Mouse (Mus musculus) brain, embryonic 14.5 days (tissue): ENCODE data around the gene Fank1. TPM values are rescaled to one million over a fixed set of nuclear protein-coding genes. Genes with fewer than 3 reads are reported as not detected.

Experiments used
- DNase-seq: peaks from one replicate; pipeline ENCODE4 v3.0.0-alpha.2; 2011; ENCODE audit warnings: low read depth
- CTCF ChIP-seq: fragments of 200-500 bp; IDR thresholded peaks from 2 replicates; pipeline ENCODE4 v1.5.1; 2012; ENCODE audit warnings: inconsistent platforms, mild to moderate bottlenecking, moderate library complexity, borderline replicate concordance; ENCODE audit not compliant: insufficient read depth, insufficient read length; ENCODE audit errors: extremely low read depth
- POLR2A ChIP-seq: fragments of 200-500 bp; IDR thresholded peaks from 2 replicates; pipeline ENCODE4 v1.6.1; 2012; ENCODE audit warnings: mild to moderate bottlenecking, inconsistent platforms, borderline replicate concordance; ENCODE audit not compliant: poor library complexity, insufficient read depth, insufficient read length, severe bottlenecking; ENCODE audit errors: extremely low read depth
- polyA plus RNA-seq: library from polyadenylated mRNA; depleted of rRNA; stranded (reverse); fragments of >200 nt; gene quantifications from 2 replicates; pipeline ENCODE4 v1.2.3, GENCODE M21; 2012; rRNA removed

The Fank1 gene
- polyA plus RNA-seq, 1 experiment: 4.4 TPM

DNA sequence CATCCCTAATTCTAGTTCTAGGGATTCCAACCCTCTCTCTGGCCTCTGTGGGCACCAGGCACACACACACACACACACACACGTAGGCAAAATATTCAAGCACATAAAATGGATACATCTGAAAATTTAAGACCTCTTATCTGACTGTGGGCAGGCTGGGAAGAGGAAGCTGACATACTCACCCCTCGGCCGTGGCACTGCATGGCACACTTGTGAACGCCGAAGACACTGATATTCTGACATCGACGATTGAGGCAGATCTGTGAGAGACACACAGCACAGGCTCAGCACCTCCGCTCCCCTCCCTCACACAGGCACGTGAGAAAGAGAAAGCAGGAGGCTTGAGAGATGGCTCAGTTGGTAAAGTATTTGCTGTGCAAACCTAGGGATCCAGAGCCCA, 139.6 kb downstream of the Fank1 start:
- no peak for TF ChIP-seq POLR2A
- no peak for TF ChIP-seq CTCF

DNA sequence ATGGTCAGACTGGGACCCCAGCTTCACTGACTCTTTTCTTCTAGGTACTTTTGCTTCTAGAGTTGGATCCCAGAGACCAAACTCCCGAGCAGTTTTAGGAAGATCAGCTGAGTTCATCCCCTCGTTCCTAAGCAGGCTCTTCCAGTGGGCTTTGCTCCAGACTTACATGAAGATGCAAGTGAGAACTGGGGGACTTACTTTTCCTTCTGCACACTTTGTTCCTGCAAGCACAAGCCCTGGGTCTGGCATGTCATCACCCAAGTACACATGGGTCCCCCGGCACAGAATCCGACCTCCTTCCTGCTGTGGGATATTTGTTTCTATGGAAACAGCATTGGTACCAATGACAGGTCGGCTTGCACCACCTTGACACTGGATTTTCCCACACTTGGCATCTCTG, 142.6 kb downstream of the Fank1 start:
- TF ChIP-seq CTCF (no peak), POLR2A (no peak)
- DNase-seq: no peak

More for the DNA sequence above, 139.6 kb downstream of the Fank1 start:
- DNase-seq: no peak

DNA sequence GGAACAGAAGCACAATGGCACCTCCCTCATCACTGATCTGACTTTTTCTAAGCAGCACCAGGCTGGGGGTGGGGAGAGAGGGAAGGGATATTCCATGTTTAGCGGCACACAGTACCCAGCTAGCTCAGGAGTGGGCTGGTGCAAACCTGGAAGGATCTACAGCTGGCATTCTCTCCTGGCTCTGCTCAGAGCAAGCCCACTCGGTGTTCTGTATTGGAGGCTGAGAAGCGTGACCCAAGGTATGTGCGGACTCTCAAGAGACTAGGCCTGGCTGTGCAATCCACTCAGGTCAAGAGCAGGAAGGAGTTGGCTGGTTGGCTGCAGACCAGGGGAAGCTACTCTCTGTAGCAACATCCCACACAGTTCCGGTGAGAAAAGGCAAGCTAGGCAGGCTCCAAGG, 143.3 kb downstream of the Fank1 start:
- DNase-seq: no peak
- no peak for TF ChIP-seq POLR2A
- no peak for TF ChIP-seq CTCF

DNA sequence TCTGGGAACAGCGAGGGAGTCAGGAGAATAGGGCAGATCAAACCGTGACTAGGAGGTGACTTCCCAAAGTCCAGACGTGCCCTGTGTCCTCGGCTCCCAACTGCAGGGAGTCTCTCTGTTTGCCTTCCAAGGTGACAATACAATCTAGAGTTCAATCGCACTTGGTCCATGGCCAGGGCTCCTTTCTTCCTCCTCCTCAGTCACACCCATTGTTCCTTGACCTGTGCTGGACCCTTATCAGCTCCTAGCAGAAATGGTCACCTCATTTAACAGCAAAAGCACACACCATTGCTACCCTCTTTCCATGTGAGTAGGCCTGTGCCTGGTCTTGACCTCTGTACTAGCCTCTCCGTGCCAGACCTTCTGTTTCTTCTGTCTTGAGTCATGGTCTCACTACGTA, 144.1 kb downstream of the Fank1 start:
- no peak for DNase-seq
- no peak for TF ChIP-seq POLR2A
- no peak for TF ChIP-seq CTCF

DNA sequence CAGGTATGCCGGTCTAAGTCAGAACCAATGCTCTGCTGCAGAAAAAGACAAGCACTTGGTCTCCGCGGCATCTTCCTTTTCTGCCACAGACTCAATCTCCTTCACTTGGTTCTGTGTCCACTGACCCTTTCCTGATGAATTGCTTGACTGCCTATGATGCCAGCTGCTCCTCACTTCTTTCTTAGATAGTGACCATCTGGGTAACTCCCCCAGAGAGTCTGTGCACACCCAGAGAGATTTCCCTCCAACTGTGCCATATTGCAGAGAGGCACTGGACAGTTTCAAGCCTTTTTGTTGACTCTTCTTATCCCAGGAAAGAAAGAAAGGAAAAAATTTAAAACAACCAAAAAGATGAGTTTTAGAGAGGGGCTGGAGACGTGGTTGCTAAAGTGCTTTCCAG, 144.6 kb downstream of the Fank1 start:
- TF ChIP-seq POLR2A: no peak
- no peak for TF ChIP-seq CTCF
- no peak for DNase-seq

DNA sequence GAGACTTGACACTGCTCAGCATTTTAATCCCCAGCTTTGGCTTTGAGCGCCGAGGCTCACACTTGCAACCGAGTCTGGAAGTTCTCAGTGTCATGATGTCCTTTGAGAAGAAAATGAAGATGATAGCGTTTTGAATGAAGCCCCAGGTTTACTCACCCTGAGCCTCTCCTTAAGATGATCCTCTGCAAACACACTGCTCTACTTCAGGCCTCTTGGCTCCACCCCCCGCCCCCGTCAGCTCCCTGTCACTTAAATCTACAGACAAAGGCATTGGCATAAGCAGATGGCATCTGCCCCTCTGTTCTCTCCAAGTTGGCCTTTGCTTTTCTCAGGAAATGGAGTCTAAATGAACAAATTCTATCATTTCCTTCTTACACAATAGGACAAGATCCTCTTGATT, 147.3 kb downstream of the Fank1 start:
- TF ChIP-seq POLR2A: no peak
- no peak for TF ChIP-seq CTCF
- DNase-seq: peak; percentile 41

DNA sequence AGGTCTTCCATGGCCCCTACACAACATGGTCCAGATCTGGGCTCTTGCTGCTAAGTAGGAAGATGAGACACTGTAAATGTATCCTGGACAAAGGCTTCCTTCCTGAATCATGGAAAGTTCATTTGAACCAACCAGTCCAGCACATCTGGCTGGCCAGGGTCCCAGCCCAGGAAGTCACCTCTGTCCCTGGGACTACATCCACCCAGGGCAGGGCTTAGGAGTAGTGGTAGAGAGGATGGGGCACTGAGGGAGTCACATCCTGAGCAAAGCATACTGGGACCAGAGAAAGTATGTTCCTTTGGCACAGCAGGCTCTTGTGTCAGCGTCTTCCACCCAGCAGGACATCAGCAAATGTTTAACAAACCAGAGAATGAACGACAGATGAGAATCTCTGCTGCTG, 149.1 kb downstream of the Fank1 start:
- no peak for DNase-seq
- TF ChIP-seq POLR2A (no peak), CTCF (no peak)

DNA sequence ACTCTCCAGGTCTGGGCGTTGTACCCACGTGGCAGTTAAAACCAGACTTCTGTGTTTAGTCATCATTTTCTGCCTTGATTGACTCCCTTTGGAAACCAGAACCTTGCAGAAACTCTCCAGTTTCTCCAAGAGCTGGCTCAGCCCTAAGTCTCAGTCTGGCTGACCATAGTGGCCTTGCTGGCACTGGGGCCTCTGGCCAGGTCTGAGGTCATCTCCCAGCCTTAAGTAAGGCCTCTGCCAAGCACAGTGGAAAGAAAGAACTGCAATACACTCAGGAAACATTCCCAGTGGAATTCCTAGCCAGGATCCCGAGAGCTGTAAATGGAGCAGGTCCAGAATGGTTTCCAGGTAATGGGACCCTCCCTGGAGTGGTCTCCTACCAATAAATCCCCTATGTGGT, 152.3 kb downstream of the Fank1 start:
- DNase-seq: no peak
- no peak for TF ChIP-seq POLR2A
- no peak for TF ChIP-seq CTCF

Other genes with a start within 250 kb of the Fank1 start
- 0.08 and 0.11 TPM in 2 replicates for gene Tex36, start 174.7 kb upstream of the Fank1 start, polyA plus RNA-seq
- gene Edrf1, start 139.3 kb upstream of the Fank1 start, polyA plus RNA-seq: 22.9 and 25.8 TPM in 2 replicates
- 0.04 TPM in 1 of 2 replicates, not detected in the other for gene Mmp21, start 96.8 kb upstream of the Fank1 start, polyA plus RNA-seq
- 67.9 and 69.9 TPM in 2 replicates for gene Bccip, start 67.5 kb upstream of the Fank1 start, polyA plus RNA-seq
- gene Uros, start 66.8 kb upstream of the Fank1 start, polyA plus RNA-seq: 34.9 and 47.5 TPM in 2 replicates
- 31.6 and 35.3 TPM in 2 replicates for gene Dhx32, start 5.9 kb downstream of the Fank1 start, polyA plus RNA-seq